Mouse (Mus musculus): ENCODE data around the gene Fry.

The Fry gene

GRCm38 (mm10) chr5:150130144-150130543 is 11.7 kb downstream of the Fry start:
- no peak for DNase-seq (ENCODE audit: low spot score)

GRCm38 (mm10) chr5:150131166-150131565 is 12.7 kb downstream of the Fry start:
- no peak for DNase-seq (ENCODE audit: low spot score)

DNA sequence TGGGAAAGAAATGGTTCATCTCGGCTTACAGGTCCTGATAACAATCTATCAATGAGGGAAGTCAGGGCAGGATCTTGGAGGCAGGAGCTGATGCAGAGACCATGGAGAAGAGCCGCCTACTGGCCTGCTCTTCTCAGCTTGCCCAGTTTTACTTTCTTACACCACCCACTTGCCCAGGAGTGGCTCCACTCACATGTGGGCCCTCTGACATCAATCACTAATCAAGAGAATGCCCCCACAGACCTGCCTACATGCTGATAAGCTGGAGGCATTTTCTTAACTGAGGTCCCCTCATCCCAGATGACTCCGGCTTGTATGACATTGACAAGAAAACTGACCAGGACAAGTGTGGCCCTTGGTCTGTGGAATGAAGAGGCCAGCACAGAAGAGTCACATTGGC is 16.2 kb downstream of the Fry start:
- DNase-seq (ENCODE audit: low spot score), result no peak

DNA sequence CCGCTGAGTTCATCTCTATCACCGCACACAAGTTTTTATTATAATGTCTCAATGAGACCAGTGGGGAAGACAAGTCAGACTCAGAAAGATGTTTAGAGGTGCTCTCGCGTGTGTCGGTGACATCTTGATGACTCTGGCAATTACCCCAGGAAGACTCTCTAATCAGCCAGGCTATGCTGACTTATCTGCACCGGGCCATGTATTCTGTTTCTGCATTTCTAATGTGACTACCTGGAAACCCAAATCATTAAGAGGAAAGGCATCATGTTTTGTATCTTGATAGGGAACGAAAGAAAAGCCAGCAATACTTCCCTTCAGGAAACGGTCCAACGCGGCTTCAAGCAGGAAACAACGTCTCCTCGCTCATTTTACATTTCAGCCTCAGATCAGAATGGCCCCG is 17.1 kb downstream of the Fry start:
- DNase-seq (ENCODE audit: low spot score), result no peak

GRCm38 (mm10) chr5:150137772-150138451 is 19.5 kb downstream of the Fry start:
- no peak for DNase-seq (ENCODE audit: low spot score)

DNA sequence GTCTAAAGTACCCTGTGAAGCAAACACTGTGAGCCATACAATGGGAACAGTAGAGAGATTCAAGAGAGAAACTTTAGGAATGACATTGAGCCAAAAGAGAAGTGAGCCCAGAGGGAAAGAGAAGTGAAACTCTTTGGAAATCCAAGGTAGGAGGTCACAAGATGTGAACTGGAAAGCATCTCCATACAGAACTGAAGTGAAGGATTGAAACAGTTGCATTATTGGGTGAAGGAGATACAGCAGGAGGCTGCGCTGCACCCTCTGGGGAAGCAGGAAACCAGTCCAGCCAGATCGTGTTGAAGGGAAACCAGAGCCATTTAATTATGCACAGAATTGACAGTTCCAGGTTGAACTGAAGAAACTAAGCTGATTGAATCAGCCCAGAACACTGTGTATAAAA is 22.1 kb downstream of the Fry start:
- DNase-seq (ENCODE audit: low spot score), result no peak

- no peak for DNase-seq (ENCODE audit: low spot score)
Measured at GRCm38 (mm10) chr5:150145967-150146366, 27.5 kb downstream of the Fry start.

DNA sequence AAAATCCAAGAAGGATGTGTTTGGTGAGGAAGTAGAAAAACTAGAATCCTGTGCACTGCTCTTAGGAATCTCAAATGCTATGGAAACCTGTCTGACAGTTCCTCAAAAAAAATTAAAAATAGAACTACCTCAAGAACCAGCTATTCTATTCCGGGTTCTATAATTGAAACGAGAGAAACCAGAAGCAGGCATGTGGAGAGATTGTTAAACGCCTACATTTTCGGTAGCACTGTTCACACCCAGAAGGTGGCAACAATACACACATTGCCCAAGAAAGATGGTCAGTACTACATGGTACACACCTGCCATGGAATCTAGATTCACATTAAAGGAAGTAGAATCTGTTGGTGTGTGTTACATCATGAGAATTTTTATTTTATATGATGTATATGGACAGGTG is 28.2 kb downstream of the Fry start:
- DNase-seq (ENCODE audit: low spot score), result no peak

- no peak for DNase-seq (ENCODE audit: low spot score)
Measured at GRCm38 (mm10) chr5:150149725-150150124, 31.3 kb downstream of the Fry start.

- DNase-seq (ENCODE audit: low spot score), result no peak
Measured at GRCm38 (mm10) chr5:150150986-150151385, 32.5 kb downstream of the Fry start.

DNA sequence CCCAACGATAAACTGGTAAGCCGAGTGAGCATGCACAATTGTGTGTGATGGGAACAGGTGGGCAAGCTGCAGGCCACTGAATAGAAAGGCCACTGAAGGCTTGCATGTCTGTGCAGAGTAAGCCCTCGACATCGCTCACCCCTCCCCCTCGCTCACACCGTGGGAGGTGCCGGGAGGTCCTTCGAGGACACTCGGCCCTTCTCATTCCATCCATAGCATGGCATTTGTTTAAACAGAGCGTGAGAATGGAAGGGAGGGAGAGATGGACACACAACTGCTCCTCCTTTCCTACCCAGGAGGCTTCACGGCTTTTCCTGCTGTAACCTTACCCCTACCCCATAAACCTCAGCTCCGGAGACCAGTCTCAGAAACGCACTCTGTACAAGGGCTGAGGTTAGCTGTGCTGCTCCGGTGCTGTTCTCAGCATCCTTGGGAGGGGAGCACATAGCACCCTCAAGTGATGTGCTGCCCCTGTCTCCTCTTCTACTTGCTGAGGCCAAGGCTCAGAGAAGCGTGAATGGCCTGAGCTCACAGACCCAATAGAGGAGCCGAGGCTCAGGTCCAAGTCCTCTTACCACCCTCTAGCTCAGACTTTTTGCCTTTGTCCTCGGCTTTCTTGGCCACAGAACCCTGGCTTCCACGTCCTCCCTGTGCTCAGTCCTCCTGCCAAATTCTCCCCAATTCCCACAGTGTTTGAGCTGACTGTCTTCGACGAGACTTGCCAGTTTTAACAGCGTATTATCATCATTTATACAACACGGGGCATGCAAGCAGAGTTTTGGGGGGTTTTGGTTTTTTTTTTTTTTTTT is 33.8 kb downstream of the Fry start:
- DNase-seq (ENCODE audit: low spot score), result no peak

DNA sequence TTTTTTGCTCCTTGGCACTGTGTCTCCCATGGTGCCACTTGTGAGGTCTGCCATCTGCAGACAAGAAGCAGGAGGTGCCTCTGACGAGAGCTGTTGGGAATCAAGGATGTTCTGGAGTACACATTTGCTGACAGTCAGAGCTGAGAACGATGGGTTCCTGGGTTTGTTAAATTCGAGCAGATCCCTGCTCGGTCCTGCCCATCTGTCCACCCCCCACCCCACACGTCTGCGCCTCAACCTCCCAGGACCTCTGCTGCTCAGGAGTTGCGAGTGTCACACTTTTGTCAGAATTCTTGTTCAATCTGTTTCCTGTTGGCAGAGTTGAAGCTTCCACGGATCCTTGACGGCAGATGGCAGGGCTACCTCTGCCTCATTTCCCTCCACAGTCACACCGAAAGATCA is 34.4 kb downstream of the Fry start:
- DNase-seq (ENCODE audit: low spot score), result no peak

DNA sequence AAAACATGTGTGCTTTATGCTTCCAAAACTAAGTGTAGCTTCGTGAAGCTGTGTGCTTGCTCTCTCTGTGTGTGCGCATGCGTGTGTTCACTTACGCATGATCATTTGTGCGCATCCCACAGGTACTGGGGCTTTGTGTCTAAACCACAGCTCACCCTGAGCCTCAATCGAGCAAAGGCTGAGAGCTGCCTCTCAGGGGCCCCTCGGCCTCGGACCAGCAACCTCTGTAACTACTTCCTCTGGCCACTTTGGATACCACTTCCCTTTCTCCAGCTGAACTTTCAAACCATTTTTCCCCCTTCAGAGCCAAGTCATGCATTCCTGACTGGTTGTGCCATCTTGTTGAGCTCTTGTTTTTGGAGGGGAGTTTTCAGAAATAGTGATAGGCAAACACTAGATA is 36.9 kb downstream of the Fry start:
- no peak for DNase-seq (ENCODE audit: low spot score)

DNA sequence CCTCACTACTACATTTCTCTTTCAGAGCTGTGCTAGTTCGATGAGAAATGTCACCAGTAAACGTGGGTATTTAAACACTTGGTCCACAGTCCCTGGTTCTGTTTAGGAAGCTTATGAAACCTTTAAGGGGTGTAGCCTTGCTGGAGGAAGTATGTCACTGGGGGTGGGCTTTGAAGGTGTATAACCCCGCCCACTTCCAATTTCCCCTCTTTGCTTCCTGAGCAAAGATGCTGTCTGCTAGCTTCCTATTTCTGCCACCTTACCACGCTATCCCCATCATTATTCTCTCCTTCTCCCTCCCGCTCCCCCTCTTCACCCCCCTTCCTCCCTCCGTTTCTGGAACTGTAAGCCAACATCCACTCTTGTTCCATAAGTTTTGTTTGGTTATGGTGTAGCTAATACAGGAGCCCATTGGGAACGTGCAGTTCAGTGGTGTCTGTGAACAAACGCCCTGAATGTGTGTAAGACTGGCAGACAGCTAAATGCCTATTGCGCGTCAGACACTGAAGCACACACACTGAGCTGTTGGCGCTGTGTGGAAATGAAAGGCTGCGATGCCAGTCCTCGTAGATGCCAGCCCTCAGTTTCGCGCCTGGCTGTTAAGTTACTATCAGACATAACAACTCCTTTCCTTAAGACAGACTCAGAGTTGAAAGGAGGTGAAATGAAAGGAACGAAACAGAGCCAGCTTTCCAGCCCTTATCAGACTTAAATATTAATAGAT is 37.8 kb downstream of the Fry start:
- no peak for DNase-seq (ENCODE audit: low spot score)

DNA sequence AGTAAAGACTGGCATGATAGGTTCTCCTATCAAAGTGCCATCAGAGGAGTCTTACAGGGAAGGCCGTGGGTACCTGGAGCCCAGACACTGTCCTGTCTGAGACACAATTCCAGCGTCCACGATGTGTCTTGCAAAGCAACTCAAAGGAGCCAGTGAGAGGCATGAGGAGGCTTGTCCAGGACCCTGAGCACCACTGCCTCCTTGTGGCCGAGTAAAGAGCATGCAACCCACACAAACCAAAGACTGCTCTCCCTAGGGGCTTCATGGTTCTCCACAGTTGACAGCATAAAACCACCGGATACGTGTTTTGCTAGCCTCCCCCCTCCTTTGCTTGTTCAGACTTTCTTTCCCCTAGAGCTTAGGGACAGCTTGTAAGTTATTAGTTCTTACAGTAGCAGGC is 39.2 kb downstream of the Fry start:
- DNase-seq (ENCODE audit: low spot score), result peak; percentile 43

GRCm38 (mm10) chr5:150159151-150159550 is 40.7 kb downstream of the Fry start:
- DNase-seq (ENCODE audit: low spot score), result no peak

DNA sequence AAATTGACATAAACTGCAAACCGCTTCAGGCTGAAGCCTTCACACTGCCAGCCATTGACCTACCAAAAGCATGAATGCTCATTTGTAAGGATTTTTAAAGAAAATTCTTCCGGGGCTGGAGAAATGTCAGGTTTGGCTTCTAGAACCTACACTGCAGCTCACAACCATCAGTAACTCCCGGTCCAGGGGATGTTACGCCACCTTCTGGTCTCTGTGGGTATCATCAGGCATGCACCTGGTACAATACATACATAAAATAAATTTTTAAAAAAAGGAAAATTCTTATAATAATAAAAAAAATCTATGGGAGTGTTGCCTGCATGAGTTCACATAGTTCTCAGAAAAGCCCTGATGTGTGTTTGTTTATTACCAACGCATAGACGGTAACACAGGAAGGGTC is 42.7 kb downstream of the Fry start:
- DNase-seq (ENCODE audit: low spot score), result no peak

DNA sequence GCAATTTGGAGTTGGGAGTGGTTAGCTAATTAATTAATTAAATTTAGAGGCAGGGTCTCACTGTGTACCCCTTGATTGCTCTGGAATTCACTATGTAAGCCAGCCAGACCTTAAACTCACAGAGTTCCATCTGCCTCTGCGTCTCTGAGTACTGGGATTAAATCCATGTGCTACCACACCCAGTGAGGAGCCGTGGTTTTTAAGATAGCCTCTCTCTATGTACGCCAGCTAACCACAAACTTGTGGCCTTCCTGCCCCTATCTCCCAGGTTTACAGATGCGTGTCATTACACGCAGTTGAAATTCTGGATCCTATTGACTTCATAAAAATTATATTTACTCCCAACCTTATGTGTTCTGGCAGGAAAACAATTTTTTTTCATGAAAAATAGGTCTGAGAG is 43.5 kb downstream of the Fry start:
- no peak for DNase-seq (ENCODE audit: low spot score)

DNA sequence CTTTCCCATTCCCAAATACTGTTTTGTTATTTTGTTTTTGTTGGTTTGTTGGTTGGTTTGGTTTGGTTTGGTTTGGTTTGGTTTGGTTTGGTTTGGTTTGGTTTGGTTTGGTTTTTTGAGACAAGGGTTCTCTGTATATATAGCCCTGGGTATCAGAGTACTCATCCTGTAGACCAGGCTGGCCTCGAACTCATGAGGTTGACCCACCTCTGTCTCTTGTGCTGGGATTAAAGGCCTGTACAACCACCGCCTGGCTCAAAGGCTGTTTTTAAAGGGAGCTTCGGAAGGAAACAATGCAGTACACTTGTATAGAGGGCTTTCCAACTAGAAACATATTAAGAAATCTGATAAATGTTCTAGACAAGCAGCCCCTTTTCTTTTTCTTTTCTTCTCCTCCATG is 46.2 kb downstream of the Fry start:
- DNase-seq (ENCODE audit: low spot score), result no peak

GRCm38 (mm10) chr5:150166811-150167210 is 48.4 kb downstream of the Fry start:
- no peak for DNase-seq (ENCODE audit: low spot score)

GRCm38 (mm10) chr5:150167287-150167686 is 48.8 kb downstream of the Fry start:
- DNase-seq (ENCODE audit: low spot score), result no peak

DNA sequence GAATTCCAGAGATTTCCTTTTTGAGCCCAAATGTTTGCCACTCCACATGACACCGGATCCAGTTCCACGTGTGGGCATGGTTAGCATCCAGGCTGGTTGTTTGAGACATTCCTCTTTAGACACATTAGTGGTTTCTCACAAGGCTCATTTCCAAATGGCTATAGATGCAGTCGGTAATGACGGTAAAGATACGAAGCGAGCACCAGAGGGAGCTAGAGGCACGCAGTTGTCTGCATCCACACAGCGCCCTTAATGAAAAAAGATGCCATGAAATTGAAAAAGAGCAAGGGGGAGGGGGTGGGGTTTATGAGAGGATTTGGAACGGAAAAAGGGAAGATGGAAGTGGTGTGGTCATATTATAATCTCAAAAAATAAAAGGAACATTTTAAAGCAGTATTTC is 50.3 kb downstream of the Fry start:
- peak; percentile 47 for DNase-seq (ENCODE audit: low spot score)

- DNase-seq (ENCODE audit: low spot score), result no peak
Measured at GRCm38 (mm10) chr5:150171562-150171961, 53.1 kb downstream of the Fry start.
